Mouse (Mus musculus) mouse trophoblast stem cell (cell line): ENCODE data around the gene Aldh4a1.

Experiments used
- in situ Hi-C, 2 experiments: fragments of 300-500 bp; cut with MseI, MboI; formaldehyde crosslinking; loops; 2 replicates in 1 of 2; 3 replicates in 1 of 2; pipeline ENCODE4 v1.15.1; 2025

The Aldh4a1 gene

DNA sequence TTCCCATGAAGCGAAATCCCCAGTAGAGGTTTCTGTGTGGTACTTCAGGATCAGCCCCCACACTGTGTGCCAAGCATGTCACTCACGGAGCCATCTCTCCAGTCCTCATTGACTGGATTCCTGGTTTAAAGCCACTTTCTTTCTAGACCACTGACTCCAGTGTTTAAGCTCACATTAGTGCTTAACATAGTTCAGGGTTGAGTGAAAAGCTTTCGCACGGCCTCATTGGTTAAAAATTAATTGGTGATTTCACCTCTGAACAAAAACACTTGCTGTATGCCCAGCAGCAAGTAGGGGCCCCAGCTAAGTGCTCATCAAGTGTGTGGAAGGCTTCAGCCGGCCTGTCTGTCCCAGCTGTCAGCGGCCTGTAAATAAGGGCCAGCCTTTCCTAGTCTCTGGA lies 45.0 kb downstream of the Aldh4a1 start:
- in situ Hi-C loops: no loop called here

- in situ Hi-C loops: no loop called here
Observed at GRCm38 (mm10) chr4:139669847-139670246, 47.2 kb downstream of the Aldh4a1 start.

DNA sequence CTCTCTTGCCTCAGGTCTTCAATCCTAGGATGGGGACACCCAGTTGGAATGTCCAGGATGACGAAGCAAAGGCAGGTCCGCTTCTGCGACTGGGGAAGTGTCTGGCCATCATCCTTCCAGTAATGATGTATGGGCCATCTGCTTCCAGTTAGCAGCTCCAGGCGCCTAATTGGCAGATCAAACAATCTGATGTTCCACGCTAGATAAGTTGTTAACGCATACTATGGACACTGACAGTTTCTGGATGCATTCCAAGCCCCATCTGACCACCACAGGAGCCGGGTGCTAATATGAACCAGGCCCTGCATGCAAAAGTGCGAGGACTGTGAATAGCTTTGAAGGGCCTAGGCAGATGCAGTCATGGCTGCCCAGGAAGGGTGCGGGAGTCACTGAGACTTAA lies 53.0 kb downstream of the Aldh4a1 start:
- in situ Hi-C loops: no loop called here

GRCm38 (mm10) chr4:139683728-139684638 lies 61.3 kb downstream of the Aldh4a1 start:
- in situ Hi-C loops: loop anchor here in 1 of 2 experiments (5.0 kb wide), 1 partner anchor 173 kb away; no protein-coding TSS in a partner anchor

DNA sequence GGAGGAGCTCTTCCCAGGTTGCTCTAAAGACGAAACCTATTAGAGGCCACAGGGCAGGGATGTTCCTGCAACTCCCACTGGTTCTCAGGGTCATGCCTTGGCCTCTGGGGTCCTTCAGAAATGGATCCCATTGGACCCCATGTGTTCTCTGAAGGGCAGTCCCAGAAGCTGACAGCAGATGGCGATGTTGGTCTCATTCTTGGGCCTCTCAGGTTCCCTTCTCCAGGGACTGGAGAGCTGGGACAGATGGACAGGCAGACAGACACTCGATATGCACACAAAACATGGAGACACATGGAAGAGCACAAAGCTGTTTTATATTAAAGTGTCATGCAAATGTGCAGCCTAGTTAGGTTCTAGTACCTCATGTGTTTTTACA lies 62.0 kb downstream of the Aldh4a1 start:
- in situ Hi-C loops: loop anchor here in 1 of 2 experiments (5.0 kb wide), 1 partner anchor 173 kb away; no protein-coding TSS in a partner anchor

GRCm38 (mm10) chr4:139688058-139688457 lies 65.4 kb downstream of the Aldh4a1 start:
- in situ Hi-C loops: no loop called here

GRCm38 (mm10) chr4:139689627-139690269 lies 67.1 kb downstream of the Aldh4a1 start:
- in situ Hi-C loops: no loop called here

- in situ Hi-C loops: no loop called here
Observed at GRCm38 (mm10) chr4:139693315-139693714, 70.6 kb downstream of the Aldh4a1 start.

DNA sequence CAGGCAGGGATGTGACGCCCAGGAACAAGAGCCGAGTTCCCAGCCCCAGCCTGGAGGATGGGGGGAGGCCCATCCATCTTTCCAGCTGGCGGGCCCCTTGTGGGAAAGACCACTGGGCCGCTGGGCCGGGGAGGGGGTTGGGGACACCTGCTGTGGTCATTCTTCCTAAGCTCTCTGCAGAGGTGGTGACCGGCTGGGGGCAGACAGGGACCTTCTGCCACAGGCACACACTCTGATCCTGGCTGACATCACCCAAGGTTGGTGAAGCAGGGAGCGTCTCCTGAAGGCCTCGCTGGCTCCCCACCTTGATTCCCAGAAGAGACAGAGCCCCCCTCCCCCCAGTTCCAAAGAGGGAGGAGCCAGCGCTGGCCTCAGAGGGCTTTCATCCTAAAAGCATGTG lies 75.1 kb downstream of the Aldh4a1 start:
- in situ Hi-C loops: no loop called here

DNA sequence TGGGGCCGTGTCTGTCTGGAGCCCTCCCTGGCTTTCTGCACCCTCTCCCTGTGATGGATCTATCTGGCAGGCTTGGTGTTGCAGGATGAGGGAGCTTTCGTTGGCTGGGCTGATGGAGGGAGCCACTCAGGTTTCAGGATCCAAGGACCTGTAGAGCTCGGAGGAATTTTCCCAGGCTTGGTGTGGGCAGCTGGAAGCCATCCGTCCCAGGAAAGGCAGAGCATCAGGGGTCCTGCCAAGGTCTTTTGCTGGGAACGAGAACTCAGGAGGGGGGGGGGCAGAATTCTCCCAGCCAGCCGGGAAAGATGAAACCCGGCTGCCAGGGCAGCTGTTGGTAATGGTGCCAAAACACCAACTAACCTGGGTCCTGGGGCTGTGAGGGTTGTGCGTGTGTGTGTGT lies 75.9 kb downstream of the Aldh4a1 start:
- in situ Hi-C loops: no loop called here
